Mouse (Mus musculus) induced T-regulatory cell, adult 2 months (primary cell): ENCODE measurements around the gene Reep3.

Experiments used
- DNase-seq: peaks from one replicate; pipeline ENCODE4 v3.0.0-alpha.2; 2012; ENCODE audit warnings: low read depth

The Reep3 gene

GRCm38 (mm10) chr10:67096621-67097436 is at the start of gene Reep3:
Gene Reep3, minus strand, starts transcription at chr10:67096945.
- peak; percentile 82 for DNase-seq

- no peak for DNase-seq
Measured at GRCm38 (mm10) chr10:67145623-67146022, 48.9 kb upstream of the Reep3 start.

GRCm38 (mm10) chr10:67144269-67144668 is 47.5 kb upstream of the Reep3 start:
- no peak for DNase-seq

GRCm38 (mm10) chr10:67143661-67144060 is 46.9 kb upstream of the Reep3 start:
- no peak for DNase-seq

GRCm38 (mm10) chr10:67137437-67137836 is 40.7 kb upstream of the Reep3 start:
- no peak for DNase-seq

GRCm38 (mm10) chr10:67134322-67134721 is 37.6 kb upstream of the Reep3 start:
- DNase-seq: no peak

GRCm38 (mm10) chr10:67131709-67132108 is 35.0 kb upstream of the Reep3 start:
- DNase-seq: no peak

- no peak for DNase-seq
Measured at GRCm38 (mm10) chr10:67129531-67129930, 32.8 kb upstream of the Reep3 start.

GRCm38 (mm10) chr10:67126859-67127758 is 30.4 kb upstream of the Reep3 start:
- DNase-seq: peak; percentile 57

GRCm38 (mm10) chr10:67126061-67126858 is 29.5 kb upstream of the Reep3 start:
- DNase-seq: peak; percentile 56

GRCm38 (mm10) chr10:67124156-67124555 is 27.4 kb upstream of the Reep3 start:
- no peak for DNase-seq

- DNase-seq: no peak
Measured at GRCm38 (mm10) chr10:67123756-67124155, 27.0 kb upstream of the Reep3 start.

GRCm38 (mm10) chr10:67120640-67121039 is 23.9 kb upstream of the Reep3 start:
- no peak for DNase-seq

GRCm38 (mm10) chr10:67120180-67120579 is 23.4 kb upstream of the Reep3 start:
- DNase-seq: peak; percentile 34

- peak; percentile 53 for DNase-seq
Measured at GRCm38 (mm10) chr10:67119291-67119690, 22.5 kb upstream of the Reep3 start.

- no peak for DNase-seq
Measured at GRCm38 (mm10) chr10:67116251-67116650, 19.5 kb upstream of the Reep3 start.

- no peak for DNase-seq
Measured at GRCm38 (mm10) chr10:67115666-67116091, 18.9 kb upstream of the Reep3 start.

GRCm38 (mm10) chr10:67115115-67115514 is 18.4 kb upstream of the Reep3 start:
- DNase-seq: peak; percentile 51

- DNase-seq: no peak
Measured at GRCm38 (mm10) chr10:67113833-67114232, 17.1 kb upstream of the Reep3 start.

GRCm38 (mm10) chr10:67112967-67113366 is 16.2 kb upstream of the Reep3 start:
- DNase-seq: peak; percentile 55

- peak; percentile 59 for DNase-seq
Measured at GRCm38 (mm10) chr10:67111799-67112177, 15.0 kb upstream of the Reep3 start.
